Mouse (Mus musculus) gonadal fat pad, adult 2 months (tissue): ENCODE data around the gene Nhlrc2. TPM values are rescaled to one million over a fixed set of nuclear protein-coding genes. Genes with fewer than 3 reads are reported as not detected.
"Not testable (repeated sequence)": the region's sequence is repeated elsewhere in the genome, so short reads cannot be mapped to it uniquely, and the experiment has no call there.

Experiments used
- DNase-seq: peaks from one replicate; pipeline ENCODE4 v3.0.0-alpha.2; 2012; ENCODE audit warnings: low read depth
- polyA plus RNA-seq: library from polyadenylated mRNA; depleted of rRNA; stranded (reverse); fragments of >200 nt; gene quantifications from 2 replicates; pipeline ENCODE4 v1.2.3, GENCODE M21; 2012; rRNA removed

Nhlrc2 gene
- polyA plus RNA-seq = 10.0 and 10.3 TPM in 2 replicates

GRCm38 (mm10) chr19:56548230-56549032 is at the start of gene Nhlrc2:
Gene Nhlrc2, plus strand, starts transcription at chr19:56548261.
- DNase-seq = peak; percentile 44

- not testable (repeated sequence) for DNase-seq
These were observed 45.0 kb upstream of the Nhlrc2 start for GRCm38 (mm10) chr19:56503069-56503468.

GRCm38 (mm10) chr19:56503525-56503924 is 44.5 kb upstream of the Nhlrc2 start:
- not testable (repeated sequence) for DNase-seq

GRCm38 (mm10) chr19:56511207-56511606 is 36.9 kb upstream of the Nhlrc2 start:
- not testable (repeated sequence) for DNase-seq

- DNase-seq = not testable (repeated sequence)
These were observed 34.5 kb upstream of the Nhlrc2 start for GRCm38 (mm10) chr19:56513527-56513926.

GRCm38 (mm10) chr19:56519408-56519807 is 28.7 kb upstream of the Nhlrc2 start:
- DNase-seq = not testable (repeated sequence)

- not testable (repeated sequence) for DNase-seq
These were observed 17.5 kb upstream of the Nhlrc2 start for GRCm38 (mm10) chr19:56530529-56530928.

GRCm38 (mm10) chr19:56531251-56531650 is 16.8 kb upstream of the Nhlrc2 start:
- no peak for DNase-seq

GRCm38 (mm10) chr19:56533291-56534071 is 14.6 kb upstream of the Nhlrc2 start:
- DNase-seq = no peak

- no peak for DNase-seq
These were observed 13.7 kb upstream of the Nhlrc2 start for GRCm38 (mm10) chr19:56534337-56534736.

- peak; percentile 60 for DNase-seq
These were observed 13.0 kb upstream of the Nhlrc2 start for GRCm38 (mm10) chr19:56535064-56535463.

- no peak for DNase-seq
These were observed 12.3 kb upstream of the Nhlrc2 start for GRCm38 (mm10) chr19:56535765-56536164.

GRCm38 (mm10) chr19:56543320-56543719 is 4.7 kb upstream of the Nhlrc2 start:
- no peak for DNase-seq

GRCm38 (mm10) chr19:56544681-56545388 is 3.2 kb upstream of the Nhlrc2 start:
- DNase-seq = no peak

- DNase-seq = no peak
These were observed 2.0 kb upstream of the Nhlrc2 start for GRCm38 (mm10) chr19:56546031-56546430.

- no peak for DNase-seq
These were observed 418 bp upstream of the Nhlrc2 start, which contains the start of gene Dclre1a for GRCm38 (mm10) chr19:56547456-56548229. Gene Dclre1a, minus strand, starts transcription at chr19:56548222.

- no peak for DNase-seq
These were observed 1.1 kb downstream of the Nhlrc2 start for GRCm38 (mm10) chr19:56549033-56549680.

GRCm38 (mm10) chr19:56553177-56553576 is 5.1 kb downstream of the Nhlrc2 start:
- DNase-seq = no peak

- no peak for DNase-seq
These were observed 7.9 kb downstream of the Nhlrc2 start for GRCm38 (mm10) chr19:56555972-56556371.

- DNase-seq = no peak
These were observed 14.5 kb downstream of the Nhlrc2 start for GRCm38 (mm10) chr19:56562433-56563138.
